Mouse (Mus musculus) embryo, embryonic 11 days (tissue): ENCODE data around the gene Olfr1491.

ENCODE experiments used
- DNase-seq: peaks from one replicate; pipeline ENCODE4 v3.0.0-alpha.2; 2015

Gene Olfr1491

DNA sequence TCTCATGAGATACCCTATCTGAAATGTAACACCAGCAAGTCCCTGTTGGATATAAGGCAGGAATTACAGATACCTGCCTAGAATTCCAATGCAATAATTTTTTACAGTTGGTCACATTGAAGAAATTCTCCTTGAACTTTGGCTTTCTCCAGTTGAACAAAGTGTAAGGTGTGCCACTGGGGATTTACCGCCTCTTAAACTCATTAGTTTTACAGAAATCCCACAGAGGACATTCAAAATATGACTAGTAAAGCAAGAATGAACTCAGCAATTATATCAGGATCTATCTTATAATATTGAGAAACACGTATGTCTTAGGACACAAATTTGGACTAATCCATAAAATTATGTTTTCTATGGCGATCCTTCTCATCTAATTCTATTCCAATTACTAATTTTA is at the start of gene Olfr1491:
Gene Olfr1491, plus strand, starts transcription at position 301 of the 400 bp plus-strand sequence.
- DNase-seq: no peak

DNA sequence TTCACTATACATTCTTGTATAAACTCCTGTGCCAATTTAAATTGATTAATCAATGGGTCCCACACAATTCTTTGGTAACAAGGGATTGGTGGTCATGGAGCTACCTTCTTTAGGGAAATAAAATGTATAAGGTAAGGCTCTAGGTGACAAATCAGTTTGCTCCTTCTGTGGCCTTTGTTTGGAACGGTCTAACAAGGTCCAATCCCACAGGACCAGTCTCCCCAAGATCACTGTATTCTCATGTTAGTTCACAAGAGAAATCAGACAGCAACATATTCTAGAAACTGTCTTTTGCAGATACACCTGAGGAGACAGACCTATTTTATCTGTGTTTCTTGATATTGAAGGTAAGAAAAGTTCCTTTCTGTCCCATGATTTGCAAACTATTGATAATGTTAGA is 46.3 kb upstream of the Olfr1491 start, which contains the start of gene Olfr1490:
Gene Olfr1490, plus strand, starts transcription at position 301 of the 400 bp plus-strand sequence.
- no peak for DNase-seq

DNA sequence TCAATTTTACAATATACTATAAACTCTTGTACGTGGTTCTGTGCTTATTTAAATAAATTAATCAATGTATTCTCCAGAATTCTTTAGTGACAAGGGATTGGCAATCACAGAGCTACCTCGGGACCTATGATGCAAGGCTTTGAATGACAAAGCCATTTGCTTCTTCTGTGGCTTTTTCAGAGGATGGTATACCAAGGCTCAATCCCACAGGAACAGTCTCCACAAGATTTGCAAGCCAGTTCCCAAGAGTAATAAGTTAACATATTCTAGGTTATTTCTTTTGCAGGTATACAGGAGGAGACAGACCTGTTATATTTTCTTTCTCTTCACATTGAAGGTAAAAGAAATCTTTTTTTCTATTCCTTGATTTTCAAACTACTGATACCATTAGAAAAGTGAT is 25.9 kb downstream of the Olfr1491 start, which contains the start of gene Olfr1493-ps1:
Gene Olfr1493-ps1, plus strand, starts transcription at position 301 of the 400 bp plus-strand sequence.
- no peak for DNase-seq

DNA sequence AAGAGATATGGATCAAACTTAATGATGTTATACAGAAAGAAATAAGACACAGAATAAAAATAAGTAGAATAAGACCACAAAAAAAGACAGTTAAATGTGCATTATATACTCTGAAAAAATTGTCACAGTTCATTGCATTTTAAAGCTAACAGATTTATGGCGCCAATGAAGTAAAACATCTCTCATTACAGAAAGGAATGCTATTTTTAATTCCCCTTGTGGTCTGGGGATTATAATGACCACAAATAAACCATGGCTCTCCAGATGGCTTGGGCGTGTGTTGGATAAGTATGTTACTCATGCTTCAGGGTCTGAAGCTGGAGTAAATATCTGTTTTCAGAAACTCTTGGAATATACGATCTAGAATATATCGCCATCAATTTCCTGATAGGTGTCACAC is 42.4 kb downstream of the Olfr1491 start, which contains the start of gene Olfr1494:
Gene Olfr1494, plus strand, starts transcription at position 301 of the 400 bp plus-strand sequence.
- DNase-seq: no peak

DNA sequence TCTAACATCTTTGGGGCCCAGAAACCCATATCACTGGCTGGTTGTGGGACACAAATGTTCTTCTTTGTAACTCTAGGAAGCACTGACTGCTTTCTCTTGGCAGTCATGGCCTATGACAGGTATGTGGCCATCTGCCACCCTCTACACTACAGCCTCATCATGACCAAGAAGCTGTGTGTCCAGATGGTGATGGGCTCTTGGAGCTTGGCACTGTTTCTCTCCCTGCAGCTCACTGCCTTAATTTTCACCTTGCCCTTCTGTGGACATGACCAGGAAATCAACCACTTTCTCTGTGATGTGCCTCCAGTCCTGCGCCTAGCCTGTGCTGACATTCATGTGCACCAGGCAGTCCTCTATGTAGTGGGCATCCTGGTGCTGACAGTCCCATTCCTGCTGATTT is 52.3 kb downstream of the Olfr1491 start:
- no peak for DNase-seq
